Mouse (Mus musculus) effector memory CD4-positive, alpha-beta T cell, adult 7 months (primary cell): ENCODE measurements around the gene Pvrig. TPM values are rescaled to one million over a fixed set of nuclear protein-coding genes. Genes with fewer than 3 reads are reported as not detected.

ENCODE experiments used
- polyA plus RNA-seq: library from polyadenylated mRNA; unstranded; fragments of 100-300 nt; shearing (Covaris generic); gene quantifications from one replicate; pipeline ENCODE4 v1.2.1, GENCODE M21; 2017

Gene Pvrig
- 5.2 TPM for polyA plus RNA-seq

GRCm38 (mm10) chr5:138341661-138342060, at the start of gene Pvrig:
Pvrig (plus strand) TSS chr5:138341961.

Other genes starting within 250 kb of the Pvrig start
- gene Zscan21, start 225.1 kb upstream of the Pvrig start, polyA plus RNA-seq, result 28.0 TPM
- gene Zfp113, start 186.2 kb upstream of the Pvrig start, polyA plus RNA-seq, result 6.6 TPM
- gene Cops6, start 180.9 kb upstream of the Pvrig start, polyA plus RNA-seq, result 119 TPM
- gene Ap4m1, start 170.0 kb upstream of the Pvrig start, polyA plus RNA-seq, result 9.5 TPM
- gene Mcm7, start 169.5 kb upstream of the Pvrig start, polyA plus RNA-seq, result 56.4 TPM
- 36.5 TPM for gene Taf6, start 154.5 kb upstream of the Pvrig start, polyA plus RNA-seq
- gene Cnpy4, start 154.5 kb upstream of the Pvrig start, polyA plus RNA-seq, result 12.2 TPM
- not detected for gene Mblac1, start 147.6 kb upstream of the Pvrig start, polyA plus RNA-seq
- 0.55 TPM for gene Nxpe5, start 116.1 kb upstream of the Pvrig start, polyA plus RNA-seq
- gene Lamtor4, start 86.5 kb upstream of the Pvrig start, polyA plus RNA-seq, result 35.9 TPM
- gene BC037034, start 77.9 kb upstream of the Pvrig start, polyA plus RNA-seq, result 19.9 TPM
- not detected for gene Gal3st4, start 69.1 kb upstream of the Pvrig start, polyA plus RNA-seq
- 0.18 TPM for gene Gm43720, start 62.0 kb upstream of the Pvrig start, polyA plus RNA-seq
- 0.67 TPM for gene Gpc2, start 62.0 kb upstream of the Pvrig start, polyA plus RNA-seq
- gene Stag3, start 61.7 kb upstream of the Pvrig start, polyA plus RNA-seq, result 1.1 TPM
- gene Zfp157, start 99.5 kb downstream of the Pvrig start, polyA plus RNA-seq, result 8.0 TPM
- not detected for gene 1700123K08Rik, start 222.8 kb downstream of the Pvrig start, polyA plus RNA-seq